Mouse (Mus musculus) stomach, postnatal 0 days (tissue): ENCODE measurements around the gene Ppp4c. TPM values are rescaled to one million over a fixed set of nuclear protein-coding genes. Genes with fewer than 3 reads are reported as not detected.
"Not testable (repeated sequence)": the region's sequence is repeated elsewhere in the genome, so short reads cannot be mapped to it uniquely, and the experiment has no call there.

ENCODE experiments used
- ATAC-seq: fragments of 200-750 bp; cut with Nextera tagmentation; 2 replicates; pipeline ENCODE4 v1.8.0; 2017; ENCODE audit not compliant: low FRiP score, low TSS enrichment
- DNase-seq: peaks from one replicate; pipeline ENCODE4 v3.0.0-alpha.2; 2016; ENCODE audit warnings: low spot score
- H3K27ac ChIP-seq: fragments of 300-500 bp; sonication (generic); replicated peaks from 2 replicates; pipeline ENCODE4 v1.5.1; 2014; ENCODE audit warnings: mild to moderate bottlenecking, control low read depth
- H3K27me3 ChIP-seq: fragments of 300-500 bp; sonication (generic); 2 replicates; pipeline ENCODE4 v1.6.1; 2014; ENCODE audit warnings: low read length; ENCODE audit not compliant: control insufficient read depth, insufficient read depth
- H3K36me3 ChIP-seq: fragments of 300-500 bp; sonication (generic); 2 replicates; pipeline ENCODE4 v1.6.1; 2014; ENCODE audit warnings: low read length, mixed read lengths; ENCODE audit not compliant: control insufficient read depth, insufficient read depth
- H3K4me1 ChIP-seq: fragments of 300-500 bp; sonication (generic); replicated peaks from 2 replicates; pipeline ENCODE4 v1.6.1; 2014; ENCODE audit warnings: antibody characterized with exemption; ENCODE audit not compliant: control insufficient read depth, insufficient read depth
- H3K4me2 ChIP-seq: fragments of 300-500 bp; sonication (generic); replicated peaks from 2 replicates; pipeline ENCODE4 v1.6.1; 2014; ENCODE audit warnings: low read depth, mild to moderate bottlenecking, control low read depth, moderate library complexity
- H3K4me3 ChIP-seq: fragments of 300-500 bp; sonication (generic); 2 replicates; pipeline ENCODE4 v1.5.1; 2014; ENCODE audit warnings: low read depth, low read length, control low read depth
- H3K9ac ChIP-seq: fragments of 300-500 bp; sonication (generic); 2 replicates; pipeline ENCODE4 v1.6.1; 2014; ENCODE audit warnings: mild to moderate bottlenecking, low read length, control low read depth, mixed read lengths
- H3K9me3 ChIP-seq: fragments of 300-500 bp; sonication (generic); 2 replicates; pipeline ENCODE4 v1.6.1; 2016; ENCODE audit warnings: low read length; ENCODE audit not compliant: control insufficient read depth
- CTCF ChIP-seq: IDR thresholded peaks from 2 replicates; pipeline ENCODE4 v1.5.1; 2016; ENCODE audit warnings: antibody characterized with exemption, low read depth, mild to moderate bottlenecking, moderate library complexity
- EP300 ChIP-seq: optimal IDR thresholded peaks from 2 replicates; pipeline ENCODE3; 2016; ENCODE audit warnings: antibody characterized with exemption
- WGBS: fragments of 180-500 bp; shearing (Covaris S2); extraction: QIAGEN DNeasy Blood & Tissue Kit; methylation state at CpG from one replicate; pipeline ENCODE4 v1.1.7; 2014; 5-methylcytosine and 5-hydroxymethylcytosine counted together
- polyA plus RNA-seq: library from polyadenylated mRNA; unstranded; fragments of >200 nt; fragmentation: Nextera tagmentation; extraction: Ambion mirVana; gene quantifications from 2 replicates; pipeline ENCODE4 v1.2.1, GENCODE M21; 2015

Ppp4c gene
- polyA plus RNA-seq, 1 experiment from 2014 or later = 122 TPM

DNA sequence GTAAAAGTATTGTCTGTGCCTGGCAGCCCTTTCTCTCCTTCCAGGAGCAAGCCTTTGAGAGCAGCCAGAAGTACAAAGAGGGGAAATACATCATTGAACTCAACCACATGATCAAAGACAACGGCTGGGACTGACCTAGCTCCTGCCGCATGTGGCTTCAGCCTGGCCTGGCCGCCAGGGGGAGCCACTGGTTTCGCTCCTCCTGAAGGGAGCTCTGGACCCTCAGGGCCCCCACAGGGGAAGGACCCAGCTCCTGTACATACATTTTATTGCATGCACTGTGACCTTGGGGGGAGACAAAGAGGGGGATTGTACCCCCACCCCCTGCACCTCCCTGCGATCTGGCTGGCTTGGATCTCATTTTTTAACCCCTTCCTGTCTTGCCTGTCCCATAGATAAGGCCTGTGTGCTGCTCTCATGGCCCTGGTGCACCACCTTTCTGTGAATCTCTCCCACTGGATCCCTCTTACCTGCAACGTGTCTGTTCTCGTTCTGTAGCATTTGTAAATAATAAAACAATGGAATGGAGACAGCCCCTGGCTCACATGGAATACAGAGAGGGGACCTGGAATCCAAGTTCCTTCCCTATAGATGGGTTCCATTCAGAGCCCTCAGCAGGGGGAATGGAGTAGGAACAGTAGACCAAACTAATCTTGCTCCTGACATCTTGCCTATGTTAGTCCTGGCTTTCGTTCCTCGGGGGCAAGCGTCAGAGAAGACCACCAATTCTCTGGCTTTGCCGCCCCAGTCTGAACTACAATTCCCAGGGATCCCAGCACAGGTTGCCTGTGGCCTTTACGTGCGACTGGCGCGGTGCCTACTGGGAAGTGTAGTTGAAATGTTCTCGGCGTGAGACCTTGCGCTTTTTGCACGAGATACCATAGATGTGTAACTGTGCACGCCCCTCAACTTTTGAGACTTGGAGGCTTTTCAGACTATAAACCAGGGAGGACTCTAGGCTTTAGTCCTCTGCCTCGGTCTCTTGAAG, 12.0 kb downstream of the Ppp4c start:
- H3K9me3 ChIP-seq = no peaks in the 10 kb centered on the region
- H3K36me3 ChIP-seq = peaks cover 5% of the 10 kb centered on the region
- no peak overlapping the region; the same call in 1 of the 2 replicates for H3K9ac ChIP-seq
- H3K4me3 ChIP-seq = peak overlapping the region; percentile 44
- ATAC-seq = peak; percentile 51; the same call in 1 of the 2 replicates
- WGBS = 1% methylated on average over 21 of the region's 21 CpGs
- H3K4me1 ChIP-seq = peaks cover 11% of the 10 kb centered on the region
- TF ChIP-seq EP300 (no peak), CTCF (peak; percentile 94)
- peak overlapping the region; percentile 95 for H3K4me2 ChIP-seq
- no peaks in the 10 kb centered on the region for H3K27me3 ChIP-seq
- H3K27ac ChIP-seq = peak overlapping the region; percentile 69
- DNase-seq = peak; percentile 92

DNA sequence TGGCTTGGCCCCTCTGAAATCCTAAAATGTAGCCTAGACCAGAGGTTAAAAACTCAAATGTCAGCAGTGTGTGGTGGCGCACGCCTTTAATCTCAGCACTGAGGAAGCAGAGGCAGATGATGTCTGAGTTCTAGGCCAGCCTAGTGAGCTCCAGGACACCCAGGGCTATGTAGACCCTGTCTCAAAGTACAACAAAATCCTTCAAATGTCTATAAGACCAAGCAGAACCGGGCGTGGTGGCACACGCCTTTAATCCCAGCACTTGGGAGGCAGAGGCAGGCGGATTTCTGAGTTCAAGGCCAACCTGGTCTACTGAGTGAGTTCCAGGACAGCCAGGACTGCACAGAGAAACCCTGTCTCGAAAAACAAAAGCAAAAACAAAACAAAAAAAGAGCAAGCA, 13.2 kb downstream of the Ppp4c start:
- WGBS = 83% methylated on average over 7 of the region's 7 CpGs
- ATAC-seq, H3K27me3 ChIP-seq, H3K4me3 ChIP-seq, DNase-seq, H3K9me3 ChIP-seq, H3K9ac ChIP-seq, H3K36me3 ChIP-seq: not testable (repeated sequence)
- Histone ChIP-seq H3K4me1 (peaks cover 11% of the 10 kb centered on the region), H3K27ac (0 out of 2 replicates have a peak overlapping the region, but pooled peaks have one; percentile 69), H3K4me2 (peak overlapping the region; percentile 14; the same call in 1 of the 2 replicates)

DNA sequence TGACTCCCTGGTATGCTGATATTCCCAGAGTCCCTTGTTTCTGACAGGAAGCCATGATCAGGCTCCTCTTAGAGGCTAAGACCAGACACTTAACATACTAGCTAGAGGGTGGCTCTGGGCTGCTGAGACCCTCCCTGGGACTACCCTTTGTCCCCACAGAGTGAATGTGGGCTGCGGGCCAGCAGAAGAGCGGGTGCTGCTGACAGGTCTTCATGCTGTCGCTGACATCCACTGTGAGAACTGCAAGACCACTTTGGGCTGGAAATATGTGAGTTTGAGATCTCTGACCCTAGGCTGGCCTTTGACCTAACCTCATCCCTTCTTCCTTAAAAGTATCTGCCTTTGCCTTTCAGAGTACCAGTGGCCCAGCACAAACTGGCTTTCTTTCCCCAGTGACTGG, 14.1 kb downstream of the Ppp4c start:
- peaks cover 11% of the 10 kb centered on the region for H3K4me1 ChIP-seq
- no peak for TF ChIP-seq EP300
- TF ChIP-seq CTCF = no peak
- no peaks in the 10 kb centered on the region for H3K27me3 ChIP-seq
- H3K36me3 ChIP-seq = no peaks in the 10 kb centered on the region
- H3K27ac ChIP-seq = no peak overlapping the region
- DNase-seq (no peak), ATAC-seq (no peak)
- no peak overlapping the region for H3K4me2 ChIP-seq
- WGBS = 82% methylated on average over 3 of the region's 3 CpGs
- no peaks in the 10 kb centered on the region for H3K9me3 ChIP-seq
- peak overlapping the region; percentile 96; the same call in 1 of the 2 replicates for H3K9ac ChIP-seq
- no peak overlapping the region for H3K4me3 ChIP-seq

DNA sequence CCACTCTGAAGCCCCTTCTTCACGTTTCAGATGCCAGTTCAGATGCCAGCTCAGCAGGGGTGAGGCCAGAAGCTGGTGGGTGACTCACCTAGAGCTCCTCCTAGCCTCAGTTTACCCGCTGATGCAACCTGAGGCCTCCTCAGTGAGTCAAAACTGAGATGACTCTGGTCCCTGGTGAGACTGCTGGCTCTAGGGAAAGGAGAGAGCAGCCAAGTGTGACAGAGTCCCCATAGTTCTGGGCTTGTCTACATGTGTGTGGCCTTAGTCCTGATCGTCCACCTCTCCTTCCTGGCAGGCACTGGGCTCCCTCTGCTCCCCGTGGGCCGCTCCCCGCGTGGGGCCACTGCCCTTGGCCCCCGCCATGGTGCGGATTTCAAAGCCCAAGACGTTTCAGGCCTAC, 14.8 kb downstream of the Ppp4c start:
- peak overlapping the region; percentile 100 for H3K4me2 ChIP-seq
- peaks cover 11% of the 10 kb centered on the region for H3K4me1 ChIP-seq
- TF ChIP-seq EP300 (no peak), CTCF (no peak)
- H3K27me3 ChIP-seq = no peaks in the 10 kb centered on the region
- H3K9ac ChIP-seq = peak overlapping the region; percentile 96
- 42% methylated on average over 10 of the region's 10 CpGs for WGBS
- peak overlapping the region; percentile 77 for H3K4me3 ChIP-seq
- DNase-seq (no peak), ATAC-seq (peak; percentile 3; the same call in 1 of the 2 replicates)
- no peaks in the 10 kb centered on the region for H3K9me3 ChIP-seq
- H3K36me3 ChIP-seq = no peaks in the 10 kb centered on the region
- peak overlapping the region; percentile 92; the same call in 1 of the 2 replicates for H3K27ac ChIP-seq

DNA sequence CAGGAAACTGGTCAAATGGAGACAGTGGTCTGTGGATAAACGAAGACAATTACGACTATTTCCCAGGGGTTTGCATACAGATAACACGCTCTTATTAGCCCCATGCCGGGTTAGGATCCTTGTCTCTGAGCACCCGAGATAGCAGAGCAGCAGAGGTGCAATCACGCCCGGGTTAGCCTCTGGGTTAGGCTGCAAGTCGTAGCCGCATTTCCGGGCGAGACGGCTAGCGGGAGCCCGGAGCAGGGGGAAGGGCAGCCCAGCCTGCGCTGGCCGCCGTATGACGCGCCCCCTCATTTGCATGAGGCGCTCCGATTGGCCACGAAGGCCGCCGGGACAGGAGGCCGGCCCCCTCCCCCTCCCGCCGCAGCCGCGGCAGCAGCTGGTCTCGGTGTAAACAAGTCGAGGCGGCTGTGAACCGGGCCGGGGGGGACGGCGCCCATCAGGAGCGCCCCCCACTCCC, 15.7 kb downstream of the Ppp4c start, which contains the start of gene Ypel3:
TSS of gene Ypel3 (plus strand) at position 358 of the 460 bp plus-strand sequence.
- WGBS = under 1% methylated on average over 28 of the region's 37 CpGs
- H3K4me3 ChIP-seq = peak within 1 kb of the TSS; percentile 77
- DNase-seq = peak; percentile 97
- H3K9me3 ChIP-seq = no peaks in the 10 kb centered on the region
- peak within 1 kb of the TSS; percentile 100 for H3K4me2 ChIP-seq
- peak; percentile 92 for ATAC-seq
- no peaks in the 10 kb centered on the region for H3K27me3 ChIP-seq
- H3K4me1 ChIP-seq = peaks cover 11% of the 10 kb centered on the region
- peak within 1 kb of the TSS; percentile 92 for H3K27ac ChIP-seq
- TF ChIP-seq CTCF (peak; percentile 5; the same call in 1 of the 2 replicates), EP300 (no peak)
- no peaks in the 10 kb centered on the region for H3K36me3 ChIP-seq
- peak within 1 kb of the TSS; percentile 96 for H3K9ac ChIP-seq

DNA sequence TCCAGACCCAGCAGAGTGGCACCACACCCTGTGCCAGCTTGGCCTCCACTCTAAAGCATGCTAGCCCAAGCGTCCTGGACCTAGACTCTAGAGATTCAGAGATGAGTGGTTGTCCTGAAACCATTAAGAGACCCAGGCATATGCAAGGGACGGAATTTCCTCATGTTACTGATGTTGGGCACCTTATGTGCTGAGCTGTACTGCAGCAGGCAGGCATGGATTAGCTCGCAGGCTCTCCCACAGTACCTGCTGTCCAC, 16.4 kb downstream of the Ppp4c start:
- Histone ChIP-seq H3K4me3 (no peak overlapping the region), H3K27me3 (no peaks in the 10 kb centered on the region), H3K9ac (no peak overlapping the region), H3K27ac (peak overlapping the region; percentile 92), H3K36me3 (peaks cover 3% of the 10 kb centered on the region; the same call in 1 of the 2 replicates), H3K4me1 (peaks cover 7% of the 10 kb centered on the region), H3K9me3 (no peaks in the 10 kb centered on the region), H3K4me2 (peak overlapping the region; percentile 100)
- TF ChIP-seq EP300 = no peak
- TF ChIP-seq CTCF = no peak
- WGBS = 42% methylated on average over 3 of the region's 3 CpGs
- ATAC-seq (no peak), DNase-seq (no peak)
